Mouse (Mus musculus) brown adipose tissue, adult 24 weeks (tissue): ENCODE results near the gene Ltc4s. TPM values are rescaled to one million over a fixed set of nuclear protein-coding genes. Genes with fewer than 3 reads are reported as not detected.

Experiments
- H3K27ac ChIP-seq: fragments of 200-500 bp; replicated peaks from 2 replicates; pipeline ENCODE4 v1.5.1; 2012; ENCODE audit warnings: low read depth, mild to moderate bottlenecking, low read length
- H3K4me1 ChIP-seq: fragments of 200-500 bp; 2 replicates; pipeline ENCODE4 v1.6.1; 2012; ENCODE audit warnings: low read length, mixed read lengths; ENCODE audit not compliant: control insufficient read depth, insufficient read depth, insufficient read length
- H3K4me3 ChIP-seq: fragments of 200-500 bp; 2 replicates; pipeline ENCODE4 v1.5.1; 2012; ENCODE audit warnings: low read depth, mild to moderate bottlenecking, low read length, moderate library complexity; ENCODE audit not compliant: insufficient read depth
- polyA plus RNA-seq: library from polyadenylated mRNA; stranded (reverse); fragments of >200 nt; gene quantifications from 2 replicates; pipeline ENCODE4 v1.2.4, GENCODE M21; 2012; ENCODE audit not compliant: missing spikeins, insufficient read depth, insufficient read length

Gene Ltc4s
- polyA plus RNA-seq, 1 experiment: 27.5 TPM

DNA sequence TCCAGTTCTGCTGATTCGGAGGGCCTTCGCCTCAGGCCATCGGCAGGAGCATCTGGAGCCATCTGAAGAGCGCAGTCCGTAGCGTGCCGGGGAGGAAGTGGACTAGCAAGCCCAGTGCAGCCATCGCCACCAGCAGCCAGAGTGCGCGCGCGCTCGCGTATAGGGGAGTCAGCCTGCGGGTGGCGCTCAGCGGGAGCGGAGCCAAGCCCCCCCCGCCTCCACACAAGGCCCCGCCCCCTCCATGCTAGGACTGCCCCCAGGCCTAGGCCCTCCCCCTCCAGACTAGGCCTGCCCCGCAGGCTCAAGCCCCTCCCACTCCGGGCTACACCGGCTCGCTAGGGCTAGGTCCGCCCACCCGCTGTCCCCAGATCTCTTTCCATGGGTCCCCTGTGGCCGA, 1.9 kb downstream of the Ltc4s start:
- Histone ChIP-seq H3K4me1 (peaks cover 26% of the 10 kb centered on the region), H3K4me3 (peak overlapping the region; percentile 85), H3K27ac (no peak overlapping the region)

DNA sequence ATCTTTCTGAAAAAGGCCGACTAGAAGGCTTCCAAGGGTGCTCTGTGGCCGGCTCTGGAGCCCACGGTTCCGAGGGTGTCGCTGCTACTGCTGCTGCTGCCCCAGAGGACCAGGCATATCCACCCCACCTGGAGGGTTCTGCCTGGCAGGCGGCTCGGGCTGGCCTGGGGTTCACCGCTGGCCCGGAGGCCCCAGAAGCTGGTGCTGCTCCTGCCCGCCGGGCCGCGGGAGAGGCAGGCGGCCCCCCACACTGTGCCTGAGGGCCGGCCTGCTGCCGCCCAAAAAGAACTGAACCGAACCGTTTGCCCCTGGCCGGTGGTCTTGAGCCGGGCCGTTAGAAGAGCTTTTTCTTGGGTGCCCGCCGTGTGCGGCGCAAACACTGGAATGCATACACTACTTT, 3.8 kb downstream of the Ltc4s start:
- H3K4me3 ChIP-seq: no peak overlapping the region
- H3K27ac ChIP-seq: no peak overlapping the region
- peaks cover 21% of the 10 kb centered on the region for H3K4me1 ChIP-seq

DNA sequence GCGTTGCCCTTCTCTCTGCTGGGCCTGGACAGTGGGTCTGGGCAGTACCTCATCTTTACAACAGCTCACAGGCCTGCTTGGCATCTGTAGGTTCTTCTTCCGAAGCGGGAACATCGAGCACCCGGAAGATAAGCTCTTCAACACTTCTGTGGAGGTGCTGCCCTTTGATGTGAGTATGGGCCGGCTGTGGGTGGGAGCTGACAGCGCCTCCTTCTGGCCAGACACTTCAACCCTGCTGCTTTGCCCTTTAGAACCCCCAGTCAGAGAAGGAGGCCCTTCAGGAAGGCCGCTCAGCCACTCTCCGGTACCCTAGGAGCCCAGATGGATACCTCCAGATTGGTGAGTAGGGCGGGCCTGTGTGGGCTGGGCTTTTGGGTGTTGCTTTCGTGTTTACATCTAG, 4.4 kb downstream of the Ltc4s start:
- H3K4me1 ChIP-seq: peaks cover 20% of the 10 kb centered on the region
- no peak overlapping the region for H3K27ac ChIP-seq
- H3K4me3 ChIP-seq: no peak overlapping the region

DNA sequence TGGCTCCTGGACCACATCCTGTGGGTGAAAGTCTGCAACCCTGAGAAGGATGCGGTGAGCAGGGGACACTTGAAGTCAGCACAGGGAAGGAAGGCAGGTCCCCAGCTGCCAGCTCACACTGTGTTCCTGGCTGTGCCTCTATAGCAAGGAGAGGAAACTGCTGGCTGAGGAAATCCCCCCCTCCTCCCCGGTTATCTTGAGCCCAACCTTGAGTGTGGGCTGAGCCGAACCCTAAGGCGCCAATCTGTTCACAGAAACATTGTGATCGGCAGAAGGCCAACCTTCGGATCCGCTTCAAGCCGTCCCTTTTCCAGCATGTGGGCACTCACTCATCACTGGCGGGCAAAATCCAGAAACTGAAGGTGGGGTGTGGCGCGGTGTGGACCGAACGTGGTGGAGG, 5.4 kb downstream of the Ltc4s start:
- no peak overlapping the region for H3K27ac ChIP-seq
- H3K4me1 ChIP-seq: peaks cover 24% of the 10 kb centered on the region
- no peak overlapping the region for H3K4me3 ChIP-seq

DNA sequence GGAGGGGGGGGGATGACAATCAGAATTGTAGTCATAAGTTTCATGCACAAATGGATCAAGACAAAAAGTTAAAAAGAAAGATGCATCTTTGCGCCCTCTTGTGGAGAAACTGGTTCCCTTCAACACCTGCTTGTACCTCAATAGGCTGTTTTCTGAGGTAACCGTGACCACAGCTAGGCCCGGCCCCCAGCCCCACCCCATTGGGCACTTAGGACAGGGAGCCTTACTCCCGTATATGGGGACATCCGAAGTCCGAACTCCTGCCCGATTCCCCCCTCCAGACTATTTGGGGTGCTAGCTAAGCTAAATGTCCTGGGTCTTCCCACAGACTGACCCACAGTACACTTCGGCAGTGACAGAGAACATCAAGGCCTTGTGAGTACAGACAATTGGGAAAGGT, 7.0 kb downstream of the Ltc4s start:
- Histone ChIP-seq H3K4me3 (no peak overlapping the region), H3K27ac (no peak overlapping the region), H3K4me1 (peaks cover 30% of the 10 kb centered on the region)

DNA sequence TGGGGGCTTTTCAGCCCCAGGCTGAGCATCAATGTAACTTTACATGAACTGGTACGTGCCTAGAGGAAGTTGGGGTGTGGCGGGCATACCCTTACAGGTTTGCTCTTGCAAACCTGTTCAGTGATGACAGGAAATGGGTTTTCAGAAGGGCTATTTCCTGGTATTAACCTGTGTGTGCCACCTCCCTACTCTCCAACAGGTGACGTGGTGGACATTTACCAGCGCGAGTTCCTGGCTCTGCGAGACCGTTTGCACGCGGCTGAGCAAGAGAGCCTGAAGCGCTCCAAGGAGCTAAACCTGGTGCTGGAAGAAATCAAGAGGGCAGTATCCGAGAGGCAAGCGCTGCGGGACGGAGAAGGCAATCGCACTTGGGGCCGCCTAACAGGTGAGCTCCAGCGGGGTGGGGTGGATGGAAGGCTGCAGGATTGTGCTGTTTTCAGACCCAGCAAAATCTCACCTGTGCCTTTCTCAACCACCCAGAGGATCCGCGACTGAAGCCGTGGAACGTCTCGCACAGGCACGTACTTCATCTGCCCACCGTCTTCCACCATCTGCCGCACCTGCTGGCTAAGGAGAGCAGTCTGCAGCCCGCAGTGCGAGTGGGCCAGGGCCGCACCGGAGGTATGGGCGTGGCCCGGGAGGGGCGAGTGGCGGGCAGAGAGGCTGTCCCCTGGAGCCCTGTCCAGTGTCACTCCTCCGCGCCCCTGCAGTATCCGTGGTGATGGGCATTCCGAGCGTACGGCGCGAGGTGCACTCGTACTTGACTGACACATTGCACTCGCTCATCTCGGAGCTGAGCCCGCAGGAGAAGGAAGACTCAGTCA, 7.7 kb downstream of the Ltc4s start:
- H3K27ac ChIP-seq: no peak overlapping the region
- H3K4me3 ChIP-seq: no peak overlapping the region
- H3K4me1 ChIP-seq: peaks cover 28% of the 10 kb centered on the region

DNA sequence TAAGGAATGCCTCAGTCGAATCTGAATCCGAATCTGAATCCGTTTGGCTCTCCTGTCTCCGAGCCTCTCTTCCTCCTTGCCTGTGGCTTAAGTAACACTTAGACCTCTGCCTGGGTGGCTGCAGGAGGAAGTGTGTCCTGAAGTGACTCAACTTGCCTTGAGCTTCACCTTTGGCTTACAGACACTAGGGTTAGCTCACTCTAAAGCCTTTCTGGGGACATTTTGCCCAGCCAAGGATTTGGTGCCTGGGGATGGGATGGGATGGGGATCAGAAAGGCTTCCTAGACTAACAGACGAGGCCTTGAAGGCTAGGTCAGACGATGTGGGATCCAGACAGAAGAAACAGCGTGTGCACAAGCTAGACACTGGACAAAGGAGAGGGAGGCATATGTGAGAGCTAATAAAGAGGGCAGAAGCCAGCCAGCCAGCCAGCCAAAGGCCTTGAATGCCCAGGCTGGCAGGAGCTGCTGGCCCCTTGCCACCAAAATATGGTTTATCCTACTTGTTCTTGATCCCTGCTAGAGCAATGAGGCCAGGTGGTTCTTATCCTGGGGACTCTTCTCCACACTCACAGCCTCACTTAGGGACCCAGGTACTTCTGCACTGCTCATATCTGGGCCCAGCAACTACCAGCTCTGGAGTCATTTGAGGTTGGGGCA, 9.0 kb downstream of the Ltc4s start:
- Histone ChIP-seq H3K4me3 (peak overlapping the region; percentile 15; the same call in 1 of the 2 replicates), H3K27ac (peak overlapping the region; percentile 92), H3K4me1 (peaks cover 28% of the 10 kb centered on the region)

DNA sequence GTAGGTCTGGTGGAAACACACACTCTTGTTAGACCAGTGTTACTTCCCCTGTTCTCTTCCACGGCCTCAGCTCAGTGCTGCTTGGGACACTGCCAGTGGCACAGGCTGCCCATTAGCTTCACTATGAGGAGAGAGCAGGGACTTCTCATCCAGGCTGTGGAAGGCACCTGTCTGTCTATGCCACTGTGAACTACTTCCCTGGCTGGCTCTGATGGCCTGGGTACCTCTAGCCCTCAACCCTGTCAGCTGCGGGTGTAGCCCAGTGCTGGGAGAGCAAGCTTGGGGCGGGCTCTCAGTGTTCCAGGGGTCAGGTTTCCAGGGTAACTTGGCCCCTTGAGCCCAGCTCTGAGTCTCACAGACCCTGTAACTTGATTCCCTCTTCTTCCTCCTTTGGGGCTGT, 9.6 kb downstream of the Ltc4s start:
- Histone ChIP-seq H3K27ac (peak overlapping the region; percentile 92), H3K4me3 (peak overlapping the region; percentile 15; the same call in 1 of the 2 replicates), H3K4me1 (peaks cover 28% of the 10 kb centered on the region)

DNA sequence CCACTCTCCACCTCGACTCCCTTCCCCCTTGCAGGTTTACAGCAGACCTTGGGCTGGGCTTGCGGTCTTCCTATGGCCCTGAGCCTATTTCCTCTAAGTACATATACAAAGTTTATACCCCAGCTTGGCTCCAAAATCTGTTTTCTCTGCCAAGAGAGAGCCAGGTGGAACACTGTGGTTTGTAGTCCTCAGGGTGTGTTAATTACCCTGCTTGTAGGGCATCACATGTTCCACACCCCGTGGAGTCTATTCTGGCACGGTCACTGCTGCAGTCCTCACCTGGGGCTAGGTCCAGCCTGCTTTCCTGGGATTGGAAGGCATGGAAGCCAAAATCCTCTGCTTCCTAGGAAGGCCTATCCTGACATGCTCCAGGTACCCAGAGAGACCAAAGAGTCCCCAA, 10.7 kb downstream of the Ltc4s start:
- Histone ChIP-seq H3K4me1 (peaks cover 28% of the 10 kb centered on the region), H3K4me3 (peak overlapping the region; percentile 93), H3K27ac (peak overlapping the region; percentile 92)

DNA sequence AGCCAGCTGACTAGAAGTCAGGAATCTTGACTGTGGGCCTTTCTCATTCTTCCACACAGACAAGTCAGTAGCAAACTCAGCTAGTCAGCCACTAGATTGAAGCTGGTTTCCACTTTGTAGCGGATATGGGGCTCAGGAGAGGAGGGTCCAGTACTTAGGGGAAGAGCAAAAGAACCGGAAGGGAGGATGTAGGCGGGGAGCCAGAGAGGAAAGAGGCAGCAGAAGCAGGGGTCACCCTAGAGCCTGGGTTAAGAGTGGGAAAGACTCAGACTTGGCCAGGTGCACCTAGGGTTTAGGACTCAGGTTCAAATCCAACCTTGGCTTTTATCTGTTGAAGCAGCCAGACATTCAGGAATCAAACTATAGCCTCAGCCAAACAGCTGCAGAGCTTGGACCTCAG, 11.2 kb downstream of the Ltc4s start:
- Histone ChIP-seq H3K27ac (peak overlapping the region; percentile 92), H3K4me3 (peak overlapping the region; percentile 93), H3K4me1 (peaks cover 28% of the 10 kb centered on the region)

DNA sequence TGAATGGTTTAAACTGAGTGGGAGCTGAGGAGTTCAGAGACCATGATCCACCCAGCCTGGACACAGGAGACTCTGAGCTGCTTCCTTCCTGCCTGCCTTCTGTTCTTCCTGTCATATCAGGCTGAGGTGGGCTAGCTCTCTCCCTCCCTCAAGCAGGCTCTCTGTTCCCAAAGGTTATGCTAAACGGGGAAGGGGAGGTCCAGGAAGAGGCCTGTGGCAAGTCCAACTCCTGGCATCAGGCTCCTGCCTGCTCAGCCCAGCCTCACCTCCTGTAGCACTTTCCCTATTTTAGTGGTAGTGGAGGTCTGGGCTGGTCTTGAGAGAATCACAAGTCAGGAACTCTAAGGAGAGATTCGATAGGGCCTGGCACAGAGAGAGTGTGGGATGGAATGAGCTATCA, 12.0 kb downstream of the Ltc4s start:
- H3K4me1 ChIP-seq: peaks cover 28% of the 10 kb centered on the region
- peak overlapping the region; percentile 93 for H3K4me3 ChIP-seq
- peak overlapping the region; percentile 92 for H3K27ac ChIP-seq

DNA sequence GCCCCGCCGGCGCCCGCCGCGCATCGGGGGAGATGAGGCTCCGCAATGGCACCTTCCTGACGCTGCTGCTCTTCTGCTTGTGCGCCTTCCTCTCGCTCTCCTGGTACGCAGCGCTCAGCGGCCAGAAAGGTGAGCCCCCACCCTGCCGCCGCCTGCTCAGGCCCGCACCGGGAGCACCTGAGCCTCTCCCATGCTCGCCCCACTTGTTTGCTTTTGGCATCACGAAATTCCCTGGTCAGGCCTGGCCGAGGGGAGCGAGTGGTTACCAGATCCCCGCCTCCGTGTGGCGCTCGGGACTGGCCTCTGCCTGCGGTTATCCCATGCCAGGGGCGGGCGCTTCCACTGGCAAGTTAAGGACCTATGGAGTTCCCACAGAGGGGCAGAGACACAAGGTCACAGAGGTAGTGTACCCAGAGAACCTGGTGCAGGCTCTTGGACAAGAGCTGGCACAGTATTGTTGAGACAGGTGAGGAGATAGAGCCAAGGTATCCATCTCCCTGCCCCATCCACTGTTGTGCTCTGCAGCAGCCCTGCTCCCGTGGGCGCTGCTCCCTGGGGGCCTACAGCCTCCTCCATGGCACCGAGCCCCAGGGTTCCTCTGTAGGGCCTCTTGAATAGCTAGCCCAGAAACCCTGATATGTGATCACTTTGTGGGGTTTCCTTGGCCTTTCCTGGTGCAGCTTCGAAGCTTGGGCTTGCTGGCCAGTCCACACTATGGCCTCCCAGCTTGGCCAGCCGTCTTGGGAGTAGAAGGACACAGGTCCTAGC, 12.6 kb downstream of the Ltc4s start:
- Histone ChIP-seq H3K4me1 (peaks cover 28% of the 10 kb centered on the region), H3K4me3 (peak overlapping the region; percentile 93), H3K27ac (peak overlapping the region; percentile 92)

DNA sequence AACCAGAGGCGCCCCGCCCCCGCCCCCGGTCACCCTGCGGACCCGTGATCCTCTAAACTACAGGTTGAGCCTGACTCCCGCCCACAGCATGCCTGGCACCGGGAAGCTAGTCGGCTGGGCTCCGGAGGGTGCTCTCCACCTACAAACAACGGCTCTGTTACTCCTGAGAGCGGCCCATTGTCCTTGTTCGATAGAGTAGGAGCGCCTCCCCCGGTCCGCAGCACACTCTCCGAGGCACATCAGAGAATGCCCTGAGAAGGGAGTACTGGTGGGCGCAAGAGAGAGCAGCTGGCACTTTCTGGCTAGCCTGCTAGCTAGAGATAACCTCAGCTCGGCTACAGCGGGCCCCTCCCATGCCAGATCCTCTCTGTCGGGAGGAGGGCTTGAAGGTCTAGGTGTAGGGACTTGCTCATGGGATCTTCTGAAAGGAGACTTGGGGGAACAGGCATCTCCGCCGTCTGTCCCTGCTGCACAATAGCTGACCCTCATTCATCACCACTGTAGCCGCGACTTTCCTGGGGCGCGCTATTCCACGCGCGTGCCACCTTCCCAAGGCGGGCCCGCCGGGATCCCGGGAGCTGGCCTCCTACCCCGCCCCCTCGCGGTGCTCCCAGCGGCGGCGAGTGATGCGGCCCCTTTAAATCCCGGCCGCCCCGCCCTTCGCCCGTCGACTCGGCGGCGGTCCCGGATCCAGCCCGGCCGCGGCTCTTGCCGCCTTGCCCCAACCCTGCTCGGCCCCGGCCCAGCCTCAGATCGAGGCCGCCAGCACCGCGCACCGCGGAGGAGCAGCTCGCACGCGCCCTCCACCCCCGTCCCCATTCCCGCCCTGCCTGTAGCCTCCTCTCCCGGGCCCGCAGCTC, 13.5 kb downstream of the Ltc4s start:
- Histone ChIP-seq H3K4me3 (peak overlapping the region; percentile 93), H3K27ac (peak overlapping the region; percentile 22), H3K4me1 (peaks cover 28% of the 10 kb centered on the region)

DNA sequence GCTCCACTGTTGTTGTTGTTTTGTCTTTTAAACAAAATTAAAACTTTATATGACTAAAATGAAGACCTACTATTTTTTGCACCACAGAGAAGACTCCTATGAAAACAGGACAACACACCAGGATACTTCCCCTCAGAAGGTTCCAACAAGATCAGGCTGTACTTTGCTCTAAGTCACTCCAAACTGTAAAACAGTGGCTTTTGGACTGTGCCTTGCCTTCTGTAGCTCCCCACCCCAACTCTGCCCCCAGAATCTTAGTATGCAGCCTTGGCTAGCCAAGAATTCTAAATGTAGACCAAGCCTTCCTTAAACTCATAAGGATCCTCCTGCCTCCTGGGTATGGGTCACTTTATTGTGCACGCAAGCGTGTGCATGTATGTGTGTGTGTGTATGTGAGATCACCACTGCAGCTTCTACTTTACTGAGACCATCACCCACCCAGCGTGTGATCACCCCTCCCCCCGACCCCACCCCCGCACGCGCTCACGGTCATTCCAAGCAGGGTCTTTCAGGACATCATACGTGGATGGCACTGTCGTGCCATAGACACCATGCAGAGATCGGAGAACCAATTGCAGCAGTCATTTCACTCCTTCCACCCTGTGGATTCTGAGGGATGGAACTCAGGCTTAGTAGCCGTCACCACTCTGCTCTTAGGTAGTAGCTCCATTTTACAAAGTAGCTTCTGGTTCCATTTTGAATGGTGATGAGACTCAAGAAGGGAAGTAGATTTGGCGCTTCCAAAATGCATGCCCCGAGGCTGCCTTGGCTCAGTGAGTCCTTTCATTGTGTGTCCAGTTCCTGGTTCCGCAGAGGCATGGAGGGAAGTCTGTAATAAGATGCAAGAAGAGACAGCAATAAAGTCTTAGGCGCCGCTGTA, 14.4 kb downstream of the Ltc4s start:
- Histone ChIP-seq H3K27ac (0 out of 2 replicates have a peak overlapping the region, but pooled peaks have one; percentile 28), H3K4me1 (peaks cover 22% of the 10 kb centered on the region), H3K4me3 (peak overlapping the region; percentile 93)
